Mouse (Mus musculus): ENCODE data around the gene Zswim3.

The Zswim3 gene

DNA sequence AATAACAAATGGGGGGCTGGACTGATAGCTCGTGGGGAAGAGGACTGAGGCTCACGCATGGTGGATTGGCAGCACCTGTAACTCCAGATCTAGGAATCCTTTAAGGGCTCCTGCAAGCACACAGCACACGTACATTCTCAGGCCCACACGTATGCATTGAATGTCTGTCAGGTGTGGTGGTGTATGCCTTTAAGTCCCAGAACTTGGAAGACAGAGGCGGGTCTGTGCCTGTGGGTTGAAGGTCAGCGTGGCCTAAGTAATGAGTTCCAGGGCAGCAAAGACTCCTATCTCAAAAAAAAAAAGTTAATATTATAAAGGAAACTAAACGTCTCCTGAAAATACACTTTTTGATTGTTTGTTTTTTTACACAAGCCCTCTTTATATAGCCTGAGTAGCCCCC, 1.7 kb downstream of the Zswim3 start:
- Histone ChIP-seq H3K36me3 (ENCODE audit: insufficient read depth, low read length) (peaks cover 54% of the 10 kb centered on the region), H3K4me3 (replicated peaks; ENCODE audit: low read length) (peak overlapping the region; percentile 93; the same call in 1 of the 2 replicates)

DNA sequence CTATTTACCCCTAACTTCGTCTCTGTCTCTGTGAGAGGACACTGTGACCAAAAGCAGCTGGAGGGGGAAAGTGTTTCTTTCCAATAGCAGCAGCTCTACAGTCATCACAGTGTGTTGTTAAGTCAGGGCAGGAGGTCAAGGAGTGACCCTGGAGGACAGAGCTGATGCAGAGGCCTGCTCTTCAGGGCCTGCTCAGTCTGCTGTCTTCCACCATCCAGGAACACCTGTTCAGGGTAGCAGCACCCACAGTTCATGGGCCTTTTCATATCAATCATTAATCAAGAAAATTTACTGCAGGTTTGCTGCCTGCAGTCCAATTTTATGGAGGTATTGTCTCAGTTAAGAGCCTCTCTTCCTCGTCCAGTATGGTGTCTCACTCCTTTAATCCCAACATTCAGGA, 8.7 kb downstream of the Zswim3 start:
- H3K36me3 ChIP-seq (ENCODE audit: insufficient read depth, low read length): peaks cover 62% of the 10 kb centered on the region
- TF ChIP-seq NANOG (IDR thresholded peaks at IDR 0.05; ENCODE audit: borderline replicate concordance, low read length) (no peak), POU5F1 (IDR thresholded peaks at IDR 0.05; ENCODE audit: borderline replicate concordance, low read length) (no peak), CTCF (conservative IDR thresholded peaks at IDR 0.05; ENCODE audit: low read length) (no peak)
- H3K27me3 ChIP-seq (ENCODE audit: insufficient read depth, low read length): no peaks in the 10 kb centered on the region

More for the DNA sequence above, 1.7 kb downstream of the Zswim3 start:
- TF ChIP-seq CTCF (conservative IDR thresholded peaks at IDR 0.05; ENCODE audit: low read length) (no peak), NANOG (IDR thresholded peaks at IDR 0.05; ENCODE audit: borderline replicate concordance, low read length) (no peak), POU5F1 (IDR thresholded peaks at IDR 0.05; ENCODE audit: borderline replicate concordance, low read length) (no peak)
- H3K4me1 ChIP-seq (replicated peaks; ENCODE audit: low read depth, low read length): peaks cover 45% of the 10 kb centered on the region
- H3K9me3 ChIP-seq (ENCODE audit: low read length): no peaks in the 10 kb centered on the region
- H3K27me3 ChIP-seq (ENCODE audit: insufficient read depth, low read length): no peaks in the 10 kb centered on the region

DNA sequence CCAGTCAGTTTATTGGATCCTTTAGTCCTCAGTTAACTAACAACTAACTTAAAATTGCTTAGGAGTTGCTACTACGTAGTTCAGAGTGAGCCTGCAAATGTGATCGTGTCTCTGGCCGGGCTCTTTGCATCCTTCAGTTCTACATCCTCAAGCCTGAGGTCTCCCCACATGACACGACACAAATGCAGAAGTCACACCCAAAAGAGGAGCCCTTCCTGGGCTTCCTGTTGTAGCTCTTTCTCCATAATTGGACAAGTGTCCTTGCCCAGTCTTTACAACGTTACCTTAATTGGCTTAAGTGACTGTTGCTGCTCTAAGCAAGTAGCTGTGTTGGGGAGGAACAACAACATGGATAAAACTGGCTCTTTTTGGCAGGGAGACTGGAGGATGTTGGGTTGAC, 10.4 kb downstream of the Zswim3 start:
- Histone ChIP-seq H3K36me3 (ENCODE audit: insufficient read depth, low read length) (peaks cover 61% of the 10 kb centered on the region), H3K4me3 (replicated peaks; ENCODE audit: low read length) (no peak overlapping the region), H3K4me1 (replicated peaks; ENCODE audit: low read depth, low read length) (peaks cover 67% of the 10 kb centered on the region), H3K9me3 (ENCODE audit: low read length) (no peaks in the 10 kb centered on the region), H3K27me3 (ENCODE audit: insufficient read depth, low read length) (no peaks in the 10 kb centered on the region)
- TF ChIP-seq CTCF (conservative IDR thresholded peaks at IDR 0.05; ENCODE audit: low read length): no peak
- TF ChIP-seq POU5F1 (IDR thresholded peaks at IDR 0.05; ENCODE audit: borderline replicate concordance, low read length): no peak
- no peak for TF ChIP-seq NANOG (IDR thresholded peaks at IDR 0.05; ENCODE audit: borderline replicate concordance, low read length)

More for the DNA sequence above, 8.7 kb downstream of the Zswim3 start:
- Histone ChIP-seq H3K4me1 (replicated peaks; ENCODE audit: low read depth, low read length) (peaks cover 57% of the 10 kb centered on the region), H3K4me3 (replicated peaks; ENCODE audit: low read length) (no peak overlapping the region), H3K9me3 (ENCODE audit: low read length) (no peaks in the 10 kb centered on the region)

DNA sequence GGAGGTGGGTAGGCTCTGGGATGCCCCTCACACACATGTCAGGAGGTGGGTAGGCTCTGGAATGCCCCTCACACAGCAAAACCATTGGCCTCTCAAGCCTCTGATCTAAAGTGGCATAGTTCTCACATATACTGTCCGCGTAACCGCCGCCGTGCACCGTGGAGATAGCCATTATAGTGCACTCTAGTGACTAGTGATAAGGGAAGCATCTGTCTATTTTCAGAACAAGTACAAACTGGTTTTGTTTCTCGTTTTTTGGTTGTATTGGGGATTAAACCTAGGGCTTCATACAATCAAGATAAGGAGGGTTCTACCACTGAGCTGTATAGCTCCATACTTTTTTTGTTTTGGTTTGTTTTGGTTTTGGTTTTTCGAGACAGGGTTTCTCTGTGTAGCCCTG, 10.9 kb downstream of the Zswim3 start:
- TF ChIP-seq NANOG (IDR thresholded peaks at IDR 0.05; ENCODE audit: borderline replicate concordance, low read length) (no peak), POU5F1 (IDR thresholded peaks at IDR 0.05; ENCODE audit: borderline replicate concordance, low read length) (no peak), CTCF (conservative IDR thresholded peaks at IDR 0.05; ENCODE audit: low read length) (no peak)
- Histone ChIP-seq H3K4me1 (replicated peaks; ENCODE audit: low read depth, low read length) (peaks cover 72% of the 10 kb centered on the region), H3K27me3 (ENCODE audit: insufficient read depth, low read length) (no peaks in the 10 kb centered on the region), H3K4me3 (replicated peaks; ENCODE audit: low read length) (no peak overlapping the region), H3K9me3 (ENCODE audit: low read length) (no peaks in the 10 kb centered on the region), H3K36me3 (ENCODE audit: insufficient read depth, low read length) (peaks cover 61% of the 10 kb centered on the region)

DNA sequence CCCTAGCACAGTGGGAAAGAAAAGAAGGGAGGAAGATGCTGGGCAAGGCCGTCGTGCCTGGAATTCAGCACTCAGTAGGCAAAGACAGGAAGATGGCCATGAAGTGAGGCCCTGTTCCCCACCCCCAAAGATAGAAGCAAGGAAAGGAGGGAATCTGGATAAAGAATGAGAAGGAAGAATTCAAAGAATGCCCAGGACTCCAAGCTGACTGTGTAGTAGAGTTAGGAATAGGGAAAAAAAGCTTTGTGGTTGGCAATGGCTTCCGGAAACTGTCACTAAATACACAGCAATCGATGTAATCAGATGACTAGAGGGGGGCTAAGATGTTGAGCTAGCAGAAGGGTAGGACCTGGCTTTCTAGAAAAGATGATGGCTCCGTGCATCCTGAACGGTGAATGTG, 12.3 kb downstream of the Zswim3 start:
- H3K36me3 ChIP-seq (ENCODE audit: insufficient read depth, low read length): peaks cover 63% of the 10 kb centered on the region
- H3K9me3 ChIP-seq (ENCODE audit: low read length): no peaks in the 10 kb centered on the region
- TF ChIP-seq NANOG (IDR thresholded peaks at IDR 0.05; ENCODE audit: borderline replicate concordance, low read length) (no peak), POU5F1 (IDR thresholded peaks at IDR 0.05; ENCODE audit: borderline replicate concordance, low read length) (no peak), CTCF (conservative IDR thresholded peaks at IDR 0.05; ENCODE audit: low read length) (no peak)
- no peaks in the 10 kb centered on the region for H3K27me3 ChIP-seq (ENCODE audit: insufficient read depth, low read length)
- peak overlapping the region; percentile 18; the same call in 1 of the 2 replicates for H3K4me3 ChIP-seq (replicated peaks; ENCODE audit: low read length)
- peaks cover 86% of the 10 kb centered on the region for H3K4me1 ChIP-seq (replicated peaks; ENCODE audit: low read depth, low read length)

DNA sequence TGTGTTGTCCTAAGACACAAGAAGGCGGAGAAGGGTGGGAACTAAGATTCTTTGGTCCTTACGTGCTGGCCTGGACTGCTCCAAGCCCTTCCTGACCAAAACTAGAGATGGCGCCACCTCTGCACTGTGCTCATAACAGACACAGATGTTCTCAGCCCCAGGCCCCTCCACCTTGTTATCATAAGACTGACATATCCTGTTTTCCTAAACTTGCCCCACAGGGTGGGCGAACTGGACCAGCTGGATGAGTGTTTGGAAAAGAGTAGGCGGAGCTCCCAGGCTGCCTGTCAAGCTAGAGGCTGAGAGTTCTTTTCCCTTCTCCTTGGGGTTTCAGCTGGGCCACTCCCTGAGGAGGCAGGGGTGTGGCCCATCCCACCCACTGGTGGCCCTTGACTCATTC, 12.8 kb downstream of the Zswim3 start:
- Histone ChIP-seq H3K4me3 (replicated peaks; ENCODE audit: low read length) (peak overlapping the region; percentile 18; the same call in 1 of the 2 replicates), H3K9me3 (ENCODE audit: low read length) (no peaks in the 10 kb centered on the region), H3K27me3 (ENCODE audit: insufficient read depth, low read length) (no peaks in the 10 kb centered on the region), H3K4me1 (replicated peaks; ENCODE audit: low read depth, low read length) (peaks cover 89% of the 10 kb centered on the region), H3K36me3 (ENCODE audit: insufficient read depth, low read length) (peaks cover 58% of the 10 kb centered on the region)
- TF ChIP-seq NANOG (IDR thresholded peaks at IDR 0.05; ENCODE audit: borderline replicate concordance, low read length): no peak
- TF ChIP-seq POU5F1 (IDR thresholded peaks at IDR 0.05; ENCODE audit: borderline replicate concordance, low read length): no peak
- TF ChIP-seq CTCF (conservative IDR thresholded peaks at IDR 0.05; ENCODE audit: low read length): no peak

DNA sequence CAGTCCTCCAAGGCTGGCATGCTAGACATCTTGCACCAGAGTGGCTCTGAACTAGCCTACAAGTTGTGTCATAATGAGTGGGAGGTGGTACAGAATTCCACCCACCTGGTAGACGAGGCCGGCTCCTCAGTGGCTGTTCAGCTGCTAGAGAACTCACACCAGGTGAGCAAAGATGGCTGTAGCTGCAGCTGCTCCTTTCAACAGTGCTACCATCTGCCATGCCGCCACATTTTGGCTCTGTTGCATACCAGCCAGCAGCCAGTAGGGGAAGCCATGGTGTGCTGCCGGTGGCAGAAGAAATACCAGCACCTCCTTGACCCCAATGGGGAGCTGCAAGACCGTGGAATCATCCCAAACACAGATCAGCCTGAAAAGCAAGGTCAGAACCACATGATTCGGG, 16.2 kb downstream of the Zswim3 start:
- Histone ChIP-seq H3K9me3 (ENCODE audit: low read length) (no peaks in the 10 kb centered on the region), H3K4me1 (replicated peaks; ENCODE audit: low read depth, low read length) (peaks cover 89% of the 10 kb centered on the region), H3K36me3 (ENCODE audit: insufficient read depth, low read length) (peaks cover 51% of the 10 kb centered on the region), H3K4me3 (replicated peaks; ENCODE audit: low read length) (peak overlapping the region; percentile 93), H3K27me3 (ENCODE audit: insufficient read depth, low read length) (no peaks in the 10 kb centered on the region)
- TF ChIP-seq CTCF (conservative IDR thresholded peaks at IDR 0.05; ENCODE audit: low read length) (no peak), NANOG (IDR thresholded peaks at IDR 0.05; ENCODE audit: borderline replicate concordance, low read length) (no peak), POU5F1 (IDR thresholded peaks at IDR 0.05; ENCODE audit: borderline replicate concordance, low read length) (no peak)

DNA sequence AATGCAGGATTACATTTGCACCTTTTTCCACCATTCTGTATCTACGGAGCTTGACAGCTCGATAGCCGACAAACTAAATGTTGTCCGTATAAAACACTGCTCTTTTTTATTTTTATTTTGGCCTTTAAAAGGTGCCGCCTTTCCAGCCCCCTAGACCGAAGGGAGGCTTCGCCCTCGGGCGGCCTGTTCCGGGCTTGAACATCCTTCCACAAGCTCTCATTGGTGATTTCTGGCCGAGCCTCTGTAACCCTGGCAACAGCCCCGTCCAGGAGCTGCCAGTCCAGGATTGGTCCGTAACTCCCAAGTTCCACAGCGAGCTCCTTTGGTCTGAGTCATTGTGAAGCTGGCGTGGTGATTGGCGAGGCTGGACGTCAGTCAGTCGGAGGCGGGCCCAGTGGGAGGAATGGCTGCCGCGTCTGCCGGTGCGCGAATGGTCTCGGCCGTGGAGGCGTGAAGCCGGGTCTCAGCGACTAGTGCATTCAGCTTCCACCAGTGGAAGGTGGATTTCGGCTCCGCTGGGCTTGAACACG, 17.8 kb downstream of the Zswim3 start, which contains the start of gene Zswim1:
Gene Zswim1, plus strand, starts transcription at position 51 of the 530 bp plus-strand sequence.
- Histone ChIP-seq H3K4me3 (replicated peaks; ENCODE audit: low read length) (peak within 1 kb of the TSS; percentile 93), H3K36me3 (ENCODE audit: insufficient read depth, low read length) (peaks cover 68% of the 10 kb centered on the region), H3K4me1 (replicated peaks; ENCODE audit: low read depth, low read length) (peaks cover 89% of the 10 kb centered on the region), H3K27me3 (ENCODE audit: insufficient read depth, low read length) (no peaks in the 10 kb centered on the region), H3K9me3 (ENCODE audit: low read length) (no peaks in the 10 kb centered on the region)
- TF ChIP-seq NANOG (IDR thresholded peaks at IDR 0.05; ENCODE audit: borderline replicate concordance, low read length) (no peak), CTCF (conservative IDR thresholded peaks at IDR 0.05; ENCODE audit: low read length) (no peak), POU5F1 (IDR thresholded peaks at IDR 0.05; ENCODE audit: borderline replicate concordance, low read length) (no peak)

DNA sequence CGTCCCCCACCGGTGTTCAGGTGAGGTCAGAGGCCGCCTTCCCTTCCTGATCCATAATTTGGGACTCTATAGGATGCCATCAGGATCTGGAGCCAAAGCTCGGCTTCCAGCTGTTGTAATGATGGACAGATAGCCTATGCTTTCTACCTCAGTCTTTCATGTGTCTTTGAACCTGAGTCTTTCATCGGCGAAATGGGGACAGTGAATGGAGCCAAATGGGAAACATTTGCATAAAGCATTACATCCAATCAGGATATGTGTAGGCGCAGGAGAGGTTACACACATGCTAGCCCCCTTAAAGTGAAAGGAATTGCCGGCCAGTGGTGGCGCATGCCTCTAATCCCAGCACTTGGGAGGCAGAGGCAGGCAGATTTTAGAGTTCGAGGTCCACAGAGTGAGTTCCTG, 18.3 kb downstream of the Zswim3 start:
- Histone ChIP-seq H3K9me3 (ENCODE audit: low read length) (no peaks in the 10 kb centered on the region), H3K4me1 (replicated peaks; ENCODE audit: low read depth, low read length) (peaks cover 89% of the 10 kb centered on the region), H3K4me3 (replicated peaks; ENCODE audit: low read length) (peak overlapping the region; percentile 93), H3K36me3 (ENCODE audit: insufficient read depth, low read length) (peaks cover 72% of the 10 kb centered on the region), H3K27me3 (ENCODE audit: insufficient read depth, low read length) (no peaks in the 10 kb centered on the region)
- TF ChIP-seq CTCF (conservative IDR thresholded peaks at IDR 0.05; ENCODE audit: low read length): no peak
- no peak for TF ChIP-seq POU5F1 (IDR thresholded peaks at IDR 0.05; ENCODE audit: borderline replicate concordance, low read length)
- no peak for TF ChIP-seq NANOG (IDR thresholded peaks at IDR 0.05; ENCODE audit: borderline replicate concordance, low read length)
